Mouse (Mus musculus) liver, adult 2 months (tissue): ENCODE data around the gene Ntn3.

Experiments
- CTCF ChIP-seq: fragments of 200-500 bp; IDR thresholded peaks from 2 replicates; pipeline ENCODE4 v1.5.1; 2011; ENCODE audit warnings: low read depth, low read length, control low read depth
- POLR2A ChIP-seq: fragments of 200-500 bp; IDR thresholded peaks from 2 replicates; pipeline ENCODE4 v1.6.1; 2011; ENCODE audit warnings: low read length, control low read depth; ENCODE audit not compliant: insufficient read depth; ENCODE audit errors: extremely low read depth

GRCm38 (mm10) chr17:24225851-24226250 is 16.5 kb upstream of the Ntn3 start:
- TF ChIP-seq CTCF (no peak), POLR2A (no peak)
